Mouse (Mus musculus) forebrain, embryonic 11.5 days (tissue): ENCODE measurements at regions not wholly inside any gene's neighbourhood (a gene's known extent, or its start where the extent isn't known, plus 50 kb on each side); places are given as distances from the start of the nearest gene placed in this dataset.
A peak's percentile ranks its signal among the peaks of the same experiment; 100 is the strongest.
"Not testable (repeated sequence)": the region's sequence is repeated elsewhere in the genome, so short reads cannot be mapped to it uniquely, and the experiment has no call there.

Experiments used
- ATAC-seq: fragments of 200-750 bp; cut with Nextera tagmentation; replicated peaks from 2 replicates; pipeline ENCODE4 v1.8.0; 2017; ENCODE audit warnings: moderate TSS enrichment; ENCODE audit not compliant: low FRiP score
- DNase-seq: peaks from one replicate; pipeline ENCODE4 v3.0.0-alpha.2; 2017; ENCODE audit warnings: low spot score
- H3K27ac ChIP-seq: fragments of 300-500 bp; sonication (generic); 2 replicates; pipeline ENCODE4 v1.5.1; 2014; ENCODE audit warnings: low read depth, low read length
- H3K27me3 ChIP-seq: fragments of 300-500 bp; sonication (generic); 2 replicates; pipeline ENCODE4 v1.6.1; 2014; ENCODE audit warnings: mild to moderate bottlenecking, low read length, mixed read lengths; ENCODE audit not compliant: control insufficient read depth, insufficient read depth
- H3K36me3 ChIP-seq: fragments of 300-500 bp; sonication (generic); 2 replicates; pipeline ENCODE4 v1.6.1; 2014; ENCODE audit warnings: mild to moderate bottlenecking, low read length, moderate library complexity, mixed read lengths; ENCODE audit not compliant: control insufficient read depth, insufficient read depth
- H3K4me1 ChIP-seq: fragments of 300-500 bp; sonication (generic); replicated peaks from 2 replicates; pipeline ENCODE4 v1.6.1; 2014; ENCODE audit warnings: low read length, mixed read lengths; ENCODE audit not compliant: control insufficient read depth, insufficient read depth
- H3K4me2 ChIP-seq: fragments of 300-500 bp; sonication (generic); 2 replicates; pipeline ENCODE4 v1.6.1; 2014; ENCODE audit warnings: low read depth, mild to moderate bottlenecking, low read length, moderate library complexity, mixed read lengths; ENCODE audit not compliant: severe bottlenecking
- H3K4me3 ChIP-seq: fragments of 300-500 bp; sonication (generic); 2 replicates; pipeline ENCODE4 v1.5.1; 2014; ENCODE audit warnings: low read depth, low read length
- H3K9ac ChIP-seq: fragments of 300-500 bp; sonication (generic); 2 replicates; pipeline ENCODE4 v1.6.1; 2014; ENCODE audit warnings: low read length
- H3K9me3 ChIP-seq: fragments of 300-500 bp; sonication (generic); 2 replicates; pipeline ENCODE4 v1.6.1; 2016; ENCODE audit warnings: low read length, mixed read lengths; ENCODE audit not compliant: control insufficient read depth
- WGBS: fragments of 180-500 bp; shearing (Covaris S2); extraction: QIAGEN DNeasy Blood & Tissue Kit; methylation state at CpG from one replicate; pipeline ENCODE4 v1.1.7; 2014; 5-methylcytosine and 5-hydroxymethylcytosine counted together

DNA sequence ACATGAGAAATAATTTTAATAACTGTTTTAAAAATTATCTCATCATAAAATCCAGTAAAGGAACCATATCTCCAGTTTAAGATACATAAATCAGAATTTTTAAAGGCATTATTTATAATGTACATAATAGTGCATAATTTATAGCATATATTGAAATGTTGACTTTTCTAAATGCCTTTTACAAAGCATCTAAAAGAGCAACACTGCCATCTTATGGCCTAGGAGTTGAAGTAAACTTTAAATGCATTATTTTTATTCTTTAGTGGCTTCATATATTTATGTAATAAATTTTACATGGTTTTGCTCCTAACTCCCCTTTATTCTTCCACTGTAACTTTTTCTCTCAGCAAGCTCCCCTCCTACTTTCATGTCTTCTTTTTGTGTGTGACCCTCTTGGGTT lies 90.6 kb downstream of the 4921511C20Rik start:
- Histone ChIP-seq H3K36me3 (no peaks in the 10 kb centered on the region), H3K27ac (no peak overlapping the region), H3K9ac (no peak overlapping the region), H3K4me3 (no peak overlapping the region), H3K4me2 (no peak overlapping the region), H3K27me3 (no peaks in the 10 kb centered on the region), H3K4me1 (no peaks in the 10 kb centered on the region), H3K9me3 (no peaks in the 10 kb centered on the region)
- ATAC-seq, result no peak
- no peak for DNase-seq

DNA sequence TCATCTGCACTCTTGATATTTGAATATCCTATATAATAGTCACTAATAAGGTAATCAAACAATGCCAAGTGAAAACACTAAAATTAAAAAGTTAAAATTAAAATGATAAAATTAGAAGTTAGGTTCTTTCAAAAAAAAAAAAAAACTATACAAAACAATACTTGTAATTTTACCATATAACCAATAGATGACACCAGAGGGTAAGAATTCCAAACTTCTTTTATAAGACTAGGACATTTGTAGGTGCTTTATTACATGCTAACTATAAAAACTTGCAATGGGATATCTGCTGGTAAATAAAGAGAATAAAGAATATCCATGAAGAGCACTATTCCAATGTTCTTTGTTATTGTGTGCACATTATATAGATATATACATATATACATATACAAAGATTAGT lies 125.0 kb downstream of the 4921511C20Rik start:
- no peak overlapping the region for H3K9ac ChIP-seq
- H3K36me3 ChIP-seq, result no peaks in the 10 kb centered on the region
- no peak overlapping the region for H3K27ac ChIP-seq
- H3K27me3 ChIP-seq, result no peaks in the 10 kb centered on the region
- DNase-seq (no peak), ATAC-seq (no peak)
- H3K4me1 ChIP-seq, result no peaks in the 10 kb centered on the region
- H3K4me3 ChIP-seq, result no peak overlapping the region
- H3K4me2 ChIP-seq, result no peak overlapping the region
- no peaks in the 10 kb centered on the region for H3K9me3 ChIP-seq

GRCm38 (mm10) chrX:127524543-127524942 lies 130.4 kb downstream of the 4921511C20Rik start:
- 85% methylated on average over 1 of the region's 1 CpGs for WGBS
- not testable (repeated sequence) for ATAC-seq, H3K27ac ChIP-seq, H3K4me3 ChIP-seq, DNase-seq, H3K4me2 ChIP-seq, H3K36me3 ChIP-seq, H3K9ac ChIP-seq, H3K4me1 ChIP-seq, H3K9me3 ChIP-seq, H3K27me3 ChIP-seq

DNA sequence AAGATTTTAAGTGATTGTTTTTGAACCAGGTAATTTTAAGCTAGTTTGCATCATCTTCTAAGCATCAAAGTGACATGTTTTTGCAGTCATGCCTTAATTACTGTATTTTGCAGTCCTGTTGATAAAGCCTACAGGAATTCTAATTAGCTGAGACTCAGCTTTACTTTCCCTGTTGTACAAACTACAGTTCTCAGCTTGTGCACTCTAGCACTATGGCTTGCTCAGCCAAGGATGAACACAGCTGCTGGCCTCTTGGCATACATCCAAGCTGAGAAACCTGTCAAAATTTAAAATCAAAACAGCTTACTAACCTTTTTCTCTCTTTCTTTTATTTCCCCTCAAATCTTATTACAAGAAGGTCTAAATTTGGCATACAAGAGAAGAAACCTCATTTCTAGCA lies 159.9 kb downstream of the 4921511C20Rik start:
- no peak overlapping the region for H3K4me3 ChIP-seq
- 0 out of 2 replicates have a peak, but pooled peaks have one; percentile 49 for ATAC-seq
- no peak overlapping the region for H3K9ac ChIP-seq
- H3K27me3 ChIP-seq, result no peaks in the 10 kb centered on the region
- no peaks in the 10 kb centered on the region for H3K9me3 ChIP-seq
- DNase-seq, result no peak
- H3K4me2 ChIP-seq, result no peak overlapping the region
- no peak overlapping the region for H3K27ac ChIP-seq
- no peaks in the 10 kb centered on the region for H3K36me3 ChIP-seq
- H3K4me1 ChIP-seq, result no peaks in the 10 kb centered on the region
